Mouse (Mus musculus): Measurements from ENCODE around the gene Slc34a3. TPM values are rescaled to one million over a fixed set of nuclear protein-coding genes. Genes with fewer than 3 reads are reported as not detected.
"Not testable (repeated sequence)": the region's sequence is repeated elsewhere in the genome, so short reads cannot be mapped to it uniquely, and the experiment has no call there.

Slc34a3 gene
- not detected in 3 replicates for total RNA-seq (2017)

DNA sequence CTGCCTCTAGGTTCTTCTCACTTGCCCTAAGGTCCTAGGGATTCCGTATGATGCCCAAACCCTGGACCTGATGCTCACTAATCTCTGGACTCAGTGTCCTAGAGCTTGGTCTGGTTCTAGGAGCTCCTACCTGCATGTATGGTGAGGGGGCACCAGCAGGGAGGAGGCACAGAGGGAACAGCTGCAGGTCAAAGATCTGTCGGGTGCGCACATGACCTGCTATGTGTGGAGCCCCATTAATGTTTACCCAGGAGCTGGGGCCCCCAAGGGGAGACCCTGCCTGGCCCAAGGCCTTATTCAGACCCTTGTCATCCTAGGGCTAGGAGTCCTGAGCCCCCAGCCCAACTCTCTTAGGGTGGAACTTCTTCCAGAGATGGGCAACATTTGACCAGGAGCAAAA is at the start of gene Slc34a3:
TSS of gene Slc34a3 (minus strand) at position 315 of the 400 bp plus-strand sequence.
- no peak for ATAC-seq (replicated peaks; ENCODE audit: insufficient number of reproducible peaks, low FRiP score, low TSS enrichment, poor library complexity, severe bottlenecking)

DNA sequence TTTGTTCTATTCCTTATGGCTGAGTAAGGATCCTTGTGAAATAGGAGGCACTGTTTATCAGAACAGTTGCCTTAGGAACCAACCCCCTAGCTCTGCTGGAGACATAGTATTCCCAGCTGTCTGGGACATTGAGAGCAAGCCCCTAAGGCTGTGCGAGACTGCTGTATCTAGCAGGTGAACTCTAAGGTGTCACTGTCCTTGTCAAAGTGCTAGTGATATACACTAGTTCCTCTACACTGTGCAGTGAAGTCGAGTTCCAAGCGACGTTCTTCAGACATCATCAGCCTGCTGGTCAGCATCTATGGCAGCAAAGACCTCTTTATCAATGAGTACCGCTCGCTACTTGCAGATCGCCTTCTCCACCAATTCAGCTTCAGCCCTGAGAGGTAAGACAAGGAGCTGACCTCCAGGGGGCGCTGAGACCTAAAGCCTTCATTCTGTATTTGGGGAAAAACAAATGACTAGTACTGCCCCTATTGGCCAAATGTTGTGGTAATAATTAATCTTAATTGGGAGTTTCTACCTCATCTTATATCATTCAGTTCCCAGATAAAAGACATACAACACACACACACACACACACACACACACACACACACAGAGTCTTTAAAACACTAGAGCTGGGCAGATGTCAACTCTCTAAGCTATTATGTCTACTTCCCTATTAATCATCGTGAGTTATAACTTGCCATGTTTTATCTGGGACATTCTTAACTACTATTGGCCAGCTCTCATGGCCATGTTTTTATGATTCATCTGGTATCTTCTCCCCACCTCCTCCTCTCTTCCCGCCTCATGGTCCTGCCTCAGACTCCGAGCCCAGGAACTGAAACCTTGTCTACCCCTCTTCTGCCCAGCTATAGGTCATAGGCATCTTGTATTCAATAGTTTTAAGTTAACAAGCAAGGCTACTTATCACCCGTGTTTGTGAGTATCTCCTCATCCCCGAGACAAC is 45.0 kb upstream of the Slc34a3 start:
- ATAC-seq (replicated peaks; ENCODE audit: insufficient number of reproducible peaks, low FRiP score, low TSS enrichment, poor library complexity, severe bottlenecking), result peak; percentile 83

DNA sequence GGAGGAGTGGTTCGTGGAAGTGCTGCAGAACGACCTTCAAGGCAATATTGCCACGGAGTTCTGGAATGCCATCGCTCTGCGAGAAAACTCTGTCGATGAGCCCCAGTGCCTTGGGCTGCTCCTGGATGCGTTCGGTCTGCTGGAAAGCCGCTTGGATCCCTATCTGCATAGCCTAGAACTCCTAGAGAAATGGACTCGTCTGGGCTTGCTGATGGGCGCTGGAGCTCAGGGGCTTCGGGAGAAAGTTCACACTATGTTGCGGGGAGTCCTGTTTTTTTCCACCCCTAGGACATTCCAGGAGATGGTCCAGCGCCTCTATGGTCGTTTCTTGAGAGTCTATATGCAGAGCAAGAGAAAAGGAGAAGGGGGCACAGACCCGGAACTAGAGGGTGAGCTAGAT is 38.8 kb upstream of the Slc34a3 start:
- no peak for ATAC-seq (replicated peaks; ENCODE audit: insufficient number of reproducible peaks, low FRiP score, low TSS enrichment, poor library complexity, severe bottlenecking)

DNA sequence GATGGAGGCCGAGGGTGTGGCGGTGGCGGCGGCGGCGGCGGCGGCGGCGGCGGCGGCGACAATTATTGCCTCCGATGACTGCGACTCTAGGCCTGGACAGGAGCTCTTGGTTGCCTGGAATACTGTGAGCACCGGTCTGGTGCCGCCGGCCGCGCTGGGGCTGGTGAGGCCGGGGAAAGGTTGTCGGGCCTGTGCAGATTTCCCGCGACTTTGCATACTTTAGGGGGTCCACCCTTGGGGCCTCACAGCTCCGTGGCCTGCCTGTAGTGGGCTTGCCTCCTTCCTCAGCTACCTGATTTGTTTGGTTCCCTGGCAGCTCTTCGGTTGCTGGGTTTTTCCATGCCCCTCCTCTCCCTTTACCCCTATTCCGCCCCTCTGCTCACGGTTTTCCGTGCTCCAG is 38.4 kb upstream of the Slc34a3 start:
- ATAC-seq (replicated peaks; ENCODE audit: insufficient number of reproducible peaks, low FRiP score, low TSS enrichment, poor library complexity, severe bottlenecking), result no peak

DNA sequence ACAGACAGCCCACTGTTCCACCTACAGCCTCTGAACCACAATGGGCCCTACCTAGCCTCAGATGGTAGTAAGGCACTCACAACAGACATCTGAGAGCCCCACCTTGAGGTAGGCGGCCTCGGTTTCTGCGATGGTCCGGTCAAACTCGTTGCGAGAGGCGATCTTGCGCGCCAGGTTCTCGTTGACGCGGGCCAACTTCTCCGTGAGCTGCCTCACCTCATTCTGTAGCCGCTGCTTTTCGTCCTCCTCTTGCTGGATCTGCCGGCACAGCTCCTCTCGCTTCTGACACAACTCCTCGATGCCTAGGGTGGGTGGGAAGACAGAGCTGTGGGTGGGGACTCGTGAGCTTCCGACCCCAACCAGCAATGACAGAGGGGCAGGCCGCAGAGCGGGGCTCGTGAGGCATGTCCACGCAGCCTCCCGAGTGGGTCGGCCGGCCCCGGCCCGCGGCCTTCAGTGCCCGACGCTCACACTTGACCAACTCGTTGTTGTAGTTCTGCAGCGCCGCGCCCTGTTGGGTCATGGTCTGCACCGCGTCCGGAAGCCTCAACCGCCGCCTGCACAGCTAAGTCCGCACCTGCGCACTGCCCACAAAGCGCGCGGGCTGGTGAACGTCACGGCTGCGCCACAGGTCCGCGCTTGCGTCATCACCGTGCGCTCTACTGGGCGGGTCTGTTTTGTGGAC is 37.8 kb upstream of the Slc34a3 start, which contains the start of the genes Ssna1 and Anapc2:
TSS of gene Ssna1 (minus strand) at position 612 of the 685 bp plus-strand sequence.
TSS of gene Anapc2 (plus strand) at position 652 of the 685 bp plus-strand sequence.
- peak; percentile 94 for ATAC-seq (replicated peaks; ENCODE audit: insufficient number of reproducible peaks, low FRiP score, low TSS enrichment, poor library complexity, severe bottlenecking)

DNA sequence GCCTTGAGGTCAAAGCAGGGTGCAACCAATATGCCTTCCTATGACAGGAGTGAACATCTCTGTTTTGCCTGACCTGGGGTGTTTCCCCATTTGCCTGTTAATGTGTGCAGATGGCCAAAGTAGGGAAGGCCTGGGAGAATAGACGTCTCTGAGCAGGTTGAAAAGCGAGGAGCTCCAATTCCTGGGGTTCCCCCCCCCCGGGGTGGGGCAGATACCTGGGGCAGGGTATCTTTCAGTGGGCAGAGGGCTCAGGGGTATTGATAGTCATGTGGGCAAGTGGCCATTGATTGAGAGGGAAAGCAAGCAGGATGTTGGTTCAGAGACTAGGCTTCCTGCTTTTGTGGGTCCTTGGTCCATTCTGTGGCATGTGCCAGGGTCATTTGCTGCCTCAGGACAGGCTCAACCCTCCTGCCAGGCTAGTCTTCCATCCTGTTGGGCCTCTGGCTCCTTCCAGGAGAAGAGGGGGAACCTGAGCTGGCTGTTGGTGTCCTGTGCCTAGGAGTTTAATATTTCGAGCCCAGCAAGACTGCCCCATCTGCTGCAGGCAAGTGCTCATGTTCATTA is 33.7 kb upstream of the Slc34a3 start:
- no peak for ATAC-seq (replicated peaks; ENCODE audit: insufficient number of reproducible peaks, low FRiP score, low TSS enrichment, poor library complexity, severe bottlenecking)

DNA sequence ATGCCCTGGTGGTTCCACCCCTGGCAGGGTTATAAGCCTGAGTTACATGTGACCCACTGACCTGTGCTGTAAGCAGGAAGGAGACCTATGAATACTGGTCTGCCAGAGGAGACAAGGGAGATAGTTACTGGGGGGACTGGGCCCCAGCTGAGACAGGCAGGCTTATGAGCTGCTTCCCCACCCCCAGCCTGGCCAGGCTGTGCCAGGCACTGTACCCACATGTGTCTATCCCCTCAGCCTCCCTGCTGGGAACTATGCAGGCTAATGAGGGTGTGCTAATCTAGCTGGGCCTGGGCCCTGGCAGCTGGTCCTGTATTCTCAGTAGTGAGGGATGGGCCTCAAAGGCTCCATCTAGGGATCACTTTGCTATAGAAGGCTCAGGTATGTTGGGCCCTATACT is 33.1 kb upstream of the Slc34a3 start:
- no peak for ATAC-seq (replicated peaks; ENCODE audit: insufficient number of reproducible peaks, low FRiP score, low TSS enrichment, poor library complexity, severe bottlenecking)

DNA sequence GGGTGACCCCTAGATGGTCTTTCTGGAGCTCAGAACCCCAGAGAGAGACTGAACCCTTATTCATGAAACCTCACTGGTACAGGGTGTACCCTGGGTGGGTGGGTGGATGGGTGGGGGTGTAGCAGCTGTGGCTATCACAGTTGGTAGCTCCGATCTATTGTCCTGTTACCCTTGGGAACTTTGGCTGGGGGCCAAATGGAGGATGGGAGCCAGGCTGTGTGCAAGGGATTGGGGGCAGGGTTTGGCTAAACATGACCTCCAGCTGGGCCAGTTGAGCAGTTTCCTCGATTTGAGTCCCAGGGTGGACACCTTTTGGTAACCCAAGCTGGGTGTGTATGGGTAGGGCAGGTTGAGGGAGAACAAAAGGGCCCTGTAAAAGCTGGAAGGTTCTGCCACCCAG is 32.6 kb upstream of the Slc34a3 start:
- ATAC-seq (replicated peaks; ENCODE audit: insufficient number of reproducible peaks, low FRiP score, low TSS enrichment, poor library complexity, severe bottlenecking), result no peak

DNA sequence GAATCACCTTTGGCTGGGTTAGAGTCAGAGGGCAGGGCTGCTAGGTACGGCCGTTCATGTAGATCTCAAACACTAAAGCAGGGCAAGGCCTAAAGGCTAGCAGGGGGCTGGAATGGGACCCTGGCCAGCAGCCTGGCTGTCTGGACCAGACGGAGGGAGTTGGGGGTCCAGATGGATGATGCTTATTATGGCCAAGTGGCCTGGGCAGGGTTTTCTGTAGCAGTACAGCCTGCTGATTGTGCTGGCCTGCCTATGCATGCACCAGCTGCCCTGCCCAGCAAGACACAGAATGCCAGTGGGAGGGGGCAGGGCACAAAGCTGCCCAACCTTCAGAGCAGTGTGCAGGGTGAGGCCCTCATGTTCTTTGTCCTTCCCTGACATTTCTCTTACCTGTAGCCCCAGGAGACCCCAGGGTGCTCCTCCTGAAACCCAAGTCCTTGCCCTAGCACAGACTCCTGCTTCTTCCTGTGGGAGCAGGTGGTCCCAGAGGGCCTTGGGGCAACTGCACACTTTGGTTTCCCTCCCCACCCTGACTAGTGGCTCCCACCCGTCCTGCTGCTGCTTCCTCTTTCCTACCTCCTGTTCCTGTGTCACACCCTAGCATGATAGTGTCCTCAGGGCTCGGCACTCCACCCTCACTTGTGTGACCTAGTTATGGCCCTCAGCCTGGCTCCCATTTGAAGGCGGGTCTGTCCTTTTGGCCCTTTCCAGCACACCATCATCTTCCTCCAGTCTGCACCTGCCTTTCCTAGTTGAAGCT is 31.9 kb upstream of the Slc34a3 start:
- peak; percentile 47 for ATAC-seq (replicated peaks; ENCODE audit: insufficient number of reproducible peaks, low FRiP score, low TSS enrichment, poor library complexity, severe bottlenecking)

DNA sequence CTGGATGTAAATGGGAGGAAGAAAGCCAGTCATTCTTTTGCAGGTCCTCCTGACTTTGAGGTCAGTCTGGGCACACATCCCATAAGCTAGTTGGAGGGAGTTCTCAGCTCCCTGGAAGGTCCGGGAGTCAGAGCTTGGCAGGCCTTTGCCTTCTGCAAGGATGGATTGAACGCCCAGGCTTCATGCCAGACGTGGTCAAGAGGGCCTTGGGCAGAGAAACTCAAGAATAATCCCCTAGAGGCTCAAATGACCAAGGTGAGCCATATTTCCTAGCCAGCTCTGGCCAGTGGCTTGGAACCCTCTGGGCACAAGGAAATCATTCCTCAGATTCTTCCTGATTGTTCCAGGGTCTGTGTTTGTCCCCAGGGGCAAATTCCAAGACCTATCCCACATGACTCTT is 30.7 kb upstream of the Slc34a3 start:
- ATAC-seq (replicated peaks; ENCODE audit: insufficient number of reproducible peaks, low FRiP score, low TSS enrichment, poor library complexity, severe bottlenecking), result no peak

DNA sequence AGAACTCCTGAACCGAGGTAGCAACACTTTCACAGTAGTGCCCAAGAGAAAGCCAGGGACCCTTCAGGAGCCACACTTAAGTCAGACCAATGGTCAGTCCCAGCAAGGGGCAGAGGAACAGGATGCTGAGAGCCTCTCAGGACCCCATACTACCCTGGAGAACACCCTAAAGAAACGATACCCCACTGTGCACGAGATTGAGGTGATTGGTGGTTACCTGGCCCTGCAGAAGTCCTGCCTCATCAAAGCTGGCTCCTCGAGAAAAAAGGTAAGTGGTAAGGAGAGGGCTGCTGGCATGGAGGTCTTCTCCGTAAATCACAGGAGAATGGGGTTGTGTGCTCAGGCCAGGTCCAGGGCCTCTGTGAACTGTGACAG is 30.1 kb upstream of the Slc34a3 start:
- no peak for ATAC-seq (replicated peaks; ENCODE audit: insufficient number of reproducible peaks, low FRiP score, low TSS enrichment, poor library complexity, severe bottlenecking)

DNA sequence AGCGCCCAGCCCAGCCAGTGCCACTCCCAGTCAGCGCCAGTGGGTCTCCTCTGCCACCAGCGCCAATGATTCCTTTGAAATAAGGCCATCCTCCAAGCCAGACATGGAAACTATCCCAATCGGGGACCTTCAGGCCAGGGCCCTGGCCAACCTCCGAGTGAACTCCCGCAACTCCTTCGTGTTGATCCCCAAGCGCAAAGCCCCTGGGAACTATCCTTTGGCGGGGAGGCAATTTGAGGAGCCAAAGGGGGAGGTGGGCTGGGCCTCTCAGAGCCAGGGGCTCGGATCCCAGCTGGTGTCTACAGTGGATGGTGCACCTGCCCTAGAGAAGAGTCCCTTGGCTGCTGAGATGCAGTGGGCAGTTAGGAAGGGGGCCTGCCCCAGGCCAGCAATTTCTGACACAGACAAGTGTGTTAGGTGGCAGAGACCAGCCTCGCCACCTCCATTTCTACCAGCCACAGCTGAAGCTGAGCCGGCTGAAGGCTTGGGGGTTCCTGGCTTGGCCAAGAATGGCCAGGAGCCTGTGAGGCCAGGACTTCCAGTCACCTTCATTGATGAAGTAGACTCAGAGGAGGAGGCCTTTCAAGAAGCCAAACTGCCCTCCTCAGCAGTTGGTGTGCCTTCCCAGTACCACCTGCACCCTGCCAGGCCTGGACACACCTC is 29.6 kb upstream of the Slc34a3 start:
- ATAC-seq (replicated peaks; ENCODE audit: insufficient number of reproducible peaks, low FRiP score, low TSS enrichment, poor library complexity, severe bottlenecking), result no peak

DNA sequence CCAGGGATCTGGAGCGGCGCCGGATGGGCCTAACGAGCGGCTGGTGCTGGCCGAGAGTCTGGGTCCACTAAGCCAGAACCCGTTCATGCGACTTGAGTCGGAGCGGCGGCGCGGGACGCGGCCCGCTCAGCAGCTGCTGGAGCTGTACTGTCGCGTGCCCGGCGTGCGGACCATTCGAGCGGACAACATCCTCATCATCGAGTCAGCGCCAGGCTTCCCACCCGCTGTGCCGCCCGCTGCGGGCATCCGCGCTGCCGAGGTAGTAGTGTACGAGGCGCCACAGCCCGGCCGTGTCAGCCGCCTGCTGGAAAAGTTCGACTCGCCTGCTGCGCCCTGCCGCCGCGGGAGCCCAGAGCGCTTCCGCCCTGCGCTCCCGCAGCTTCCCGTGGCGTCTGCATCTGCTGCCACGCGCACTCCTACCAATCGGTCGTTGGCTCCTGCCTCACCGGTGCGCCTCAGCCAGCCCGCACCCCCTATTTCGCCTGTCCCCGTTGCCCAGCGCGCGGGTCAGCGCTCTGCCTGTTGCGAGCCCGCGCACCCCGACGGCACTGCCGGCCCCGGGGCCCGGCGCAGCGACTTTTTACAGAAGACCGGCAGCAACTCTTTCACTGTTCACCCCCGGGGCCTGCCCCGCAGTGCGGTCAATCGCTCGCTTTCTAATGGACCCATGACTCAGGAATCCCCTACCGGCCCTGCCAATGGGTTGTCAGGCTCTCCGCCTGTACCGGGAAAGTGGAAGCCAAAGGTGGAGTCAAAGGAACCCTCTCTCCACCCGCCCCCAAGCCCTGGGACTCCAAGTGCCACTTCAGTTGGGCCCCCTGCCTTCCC is 28.8 kb upstream of the Slc34a3 start:
- no peak for ATAC-seq (replicated peaks; ENCODE audit: insufficient number of reproducible peaks, low FRiP score, low TSS enrichment, poor library complexity, severe bottlenecking)

DNA sequence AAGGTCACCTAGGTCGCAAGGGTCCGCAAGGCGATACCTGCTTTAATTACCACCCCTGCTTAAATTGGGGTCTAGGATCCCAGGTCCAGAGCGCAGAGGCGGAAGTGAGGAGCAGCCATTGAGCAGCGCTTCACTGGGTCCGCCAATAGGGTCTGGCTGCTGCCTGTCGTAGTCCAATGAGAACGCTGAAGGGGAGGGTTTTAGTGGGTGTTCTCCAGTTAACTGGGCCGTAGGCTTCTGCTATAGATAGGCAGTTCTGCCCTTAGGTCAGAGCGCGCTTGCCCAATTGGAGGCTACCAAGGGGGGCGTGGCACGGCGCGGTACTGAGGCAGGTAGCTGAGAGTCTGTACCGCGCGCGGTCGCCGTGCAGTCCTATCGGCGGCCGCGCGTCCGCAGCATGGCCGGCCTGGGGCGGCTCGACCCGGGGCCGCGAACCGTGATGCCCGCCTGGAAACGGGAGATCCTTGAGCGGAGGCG is 28.2 kb upstream of the Slc34a3 start, which contains the start of gene Tprn:
TSS of gene Tprn (plus strand) at position 328 of the 477 bp plus-strand sequence.
- ATAC-seq (replicated peaks; ENCODE audit: insufficient number of reproducible peaks, low FRiP score, low TSS enrichment, poor library complexity, severe bottlenecking), result peak; percentile 98

DNA sequence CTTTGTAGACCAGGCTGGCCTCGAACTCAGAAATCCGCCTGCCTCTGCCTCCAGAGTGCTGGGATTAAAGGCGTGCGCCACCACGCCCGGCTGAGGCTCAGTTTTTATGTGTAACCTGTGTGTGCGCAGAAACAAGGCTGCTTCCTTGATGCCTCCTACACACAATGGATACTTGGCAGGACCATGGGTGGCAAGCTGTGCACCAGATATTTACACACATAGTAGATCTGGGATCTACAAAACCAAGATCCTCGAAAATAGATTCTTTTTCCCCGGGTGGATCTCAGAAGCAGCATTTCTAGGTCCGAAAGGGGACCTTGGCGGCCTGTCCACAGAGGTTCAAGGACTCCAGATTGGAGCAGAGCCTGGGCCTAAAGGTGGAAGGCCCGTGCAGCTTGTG is 27.7 kb upstream of the Slc34a3 start:
- ATAC-seq (replicated peaks; ENCODE audit: insufficient number of reproducible peaks, low FRiP score, low TSS enrichment, poor library complexity, severe bottlenecking), result no peak

DNA sequence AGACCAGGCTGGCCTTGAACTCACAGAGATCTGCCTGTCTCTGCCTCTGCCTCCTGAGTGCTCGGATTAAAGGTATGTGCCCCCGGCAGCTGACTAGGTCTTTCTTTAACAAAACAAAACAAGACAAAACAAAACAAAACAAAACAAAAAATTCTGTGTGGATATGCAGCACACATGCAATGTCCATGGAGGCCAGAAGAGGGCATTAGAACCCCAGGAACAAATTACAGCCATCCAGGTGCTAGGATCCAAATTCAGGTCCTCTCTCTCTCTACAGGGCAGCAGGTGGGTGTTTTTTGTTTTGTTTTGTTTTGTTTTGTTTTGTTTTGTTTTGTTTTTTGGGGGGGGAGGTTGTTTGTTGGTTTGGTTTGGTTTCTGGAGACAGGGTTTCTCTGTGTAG is 24.7 kb upstream of the Slc34a3 start:
- no peak for ATAC-seq (replicated peaks; ENCODE audit: insufficient number of reproducible peaks, low FRiP score, low TSS enrichment, poor library complexity, severe bottlenecking)

DNA sequence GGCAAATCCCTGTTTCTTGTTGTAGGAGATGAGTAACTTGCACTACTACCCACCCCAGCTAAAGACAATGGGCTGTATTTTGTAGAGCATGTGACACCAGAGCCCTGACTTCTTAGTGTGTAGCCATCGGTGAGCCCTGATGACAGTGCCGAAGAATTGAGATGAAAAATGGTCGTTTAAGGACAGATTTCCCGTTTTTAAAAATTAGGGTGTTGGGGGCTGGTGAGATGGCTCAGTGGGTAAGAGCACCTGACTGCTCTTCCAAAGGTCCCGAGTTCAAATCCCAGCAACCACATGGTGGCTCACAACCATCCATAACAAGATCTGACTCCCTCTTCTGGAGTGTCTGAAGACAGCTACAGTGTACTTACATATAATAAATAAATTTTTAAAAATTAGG is 23.1 kb upstream of the Slc34a3 start:
- ATAC-seq (replicated peaks; ENCODE audit: insufficient number of reproducible peaks, low FRiP score, low TSS enrichment, poor library complexity, severe bottlenecking), result not testable (repeated sequence)

All from monocyte, adult 5-6 weeks (primary cell).